Mouse (Mus musculus) stomach, postnatal 0 days (tissue): ENCODE measurements at regions not wholly inside any gene's neighbourhood (a gene's known extent, or its start where the extent isn't known, plus 50 kb on each side); places are given as distances from the start of the nearest gene placed in this dataset.
A peak's percentile ranks its signal among the peaks of the same experiment; 100 is the strongest.

ENCODE experiments used
- ATAC-seq: fragments of 200-750 bp; cut with Nextera tagmentation; 2 replicates; pipeline ENCODE4 v1.8.0; 2017; ENCODE audit not compliant: low FRiP score, low TSS enrichment
- DNase-seq: peaks from one replicate; pipeline ENCODE4 v3.0.0-alpha.2; 2016; ENCODE audit warnings: low spot score
- H3K27ac ChIP-seq: fragments of 300-500 bp; sonication (generic); replicated peaks from 2 replicates; pipeline ENCODE4 v1.5.1; 2014; ENCODE audit warnings: mild to moderate bottlenecking, control low read depth
- H3K27me3 ChIP-seq: fragments of 300-500 bp; sonication (generic); 2 replicates; pipeline ENCODE4 v1.6.1; 2014; ENCODE audit warnings: low read length; ENCODE audit not compliant: control insufficient read depth, insufficient read depth
- H3K36me3 ChIP-seq: fragments of 300-500 bp; sonication (generic); 2 replicates; pipeline ENCODE4 v1.6.1; 2014; ENCODE audit warnings: low read length, mixed read lengths; ENCODE audit not compliant: control insufficient read depth, insufficient read depth
- H3K4me1 ChIP-seq: fragments of 300-500 bp; sonication (generic); replicated peaks from 2 replicates; pipeline ENCODE4 v1.6.1; 2014; ENCODE audit warnings: antibody characterized with exemption; ENCODE audit not compliant: control insufficient read depth, insufficient read depth
- H3K4me2 ChIP-seq: fragments of 300-500 bp; sonication (generic); replicated peaks from 2 replicates; pipeline ENCODE4 v1.6.1; 2014; ENCODE audit warnings: low read depth, mild to moderate bottlenecking, control low read depth, moderate library complexity
- H3K4me3 ChIP-seq: fragments of 300-500 bp; sonication (generic); 2 replicates; pipeline ENCODE4 v1.5.1; 2014; ENCODE audit warnings: low read depth, low read length, control low read depth
- H3K9ac ChIP-seq: fragments of 300-500 bp; sonication (generic); 2 replicates; pipeline ENCODE4 v1.6.1; 2014; ENCODE audit warnings: mild to moderate bottlenecking, low read length, control low read depth, mixed read lengths
- H3K9me3 ChIP-seq: fragments of 300-500 bp; sonication (generic); 2 replicates; pipeline ENCODE4 v1.6.1; 2016; ENCODE audit warnings: low read length; ENCODE audit not compliant: control insufficient read depth
- CTCF ChIP-seq: IDR thresholded peaks from 2 replicates; pipeline ENCODE4 v1.5.1; 2016; ENCODE audit warnings: antibody characterized with exemption, low read depth, mild to moderate bottlenecking, moderate library complexity
- EP300 ChIP-seq: optimal IDR thresholded peaks from 2 replicates; pipeline ENCODE3; 2016; ENCODE audit warnings: antibody characterized with exemption
- WGBS: fragments of 180-500 bp; shearing (Covaris S2); extraction: QIAGEN DNeasy Blood & Tissue Kit; methylation state at CpG from one replicate; pipeline ENCODE4 v1.1.7; 2014; 5-methylcytosine and 5-hydroxymethylcytosine counted together

DNA sequence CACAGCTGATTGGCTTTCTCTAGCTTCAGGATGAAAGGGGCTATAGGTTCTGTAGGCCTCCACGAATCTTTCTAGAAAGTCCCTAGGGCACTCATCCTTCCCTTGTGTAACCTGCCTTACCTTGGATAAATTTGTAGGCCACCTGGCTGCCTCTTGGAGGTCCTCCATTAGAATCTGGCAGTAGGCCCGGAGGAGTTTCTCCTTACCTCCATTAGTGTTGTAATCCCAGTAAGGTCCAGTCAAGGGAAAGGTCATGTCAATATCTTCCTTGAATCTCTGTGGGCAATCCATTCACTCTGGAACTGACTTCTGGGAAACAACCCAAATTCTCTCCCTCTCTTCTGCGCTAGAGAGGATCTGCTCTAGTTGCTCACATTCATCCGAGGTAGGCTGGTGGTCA is 616.1 kb upstream of the Arrdc3 start:
- no peak overlapping the region for H3K4me2 ChIP-seq
- WGBS, result 85% methylated on average over 4 of the region's 4 CpGs
- TF ChIP-seq CTCF (no peak), EP300 (no peak)

DNA sequence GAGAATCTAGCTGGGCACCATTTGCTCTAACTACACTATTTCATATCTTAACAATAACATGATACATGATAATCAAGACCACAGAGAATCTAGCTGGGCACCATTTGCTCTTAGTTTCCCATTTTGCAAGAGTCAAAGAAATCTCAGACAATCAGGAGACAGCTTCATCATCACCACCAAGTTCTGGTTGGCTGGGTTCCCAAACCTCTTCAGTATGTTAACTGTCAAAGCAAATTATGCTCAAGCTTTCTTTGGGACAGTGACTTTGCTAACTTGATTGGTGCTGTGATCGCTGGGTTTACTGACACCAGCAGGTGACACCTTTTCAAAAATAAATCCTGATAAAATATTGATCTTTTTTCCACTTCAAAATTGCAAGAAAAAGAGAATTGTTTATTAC is 609.2 kb upstream of the Arrdc3 start:
- no peak overlapping the region for H3K4me2 ChIP-seq
- no peak overlapping the region for H3K27ac ChIP-seq
- H3K9me3 ChIP-seq, result no peaks in the 10 kb centered on the region
- DNase-seq, result no peak
- H3K4me3 ChIP-seq, result no peak overlapping the region
- 81% methylated on average over 1 of the region's 1 CpGs for WGBS
- TF ChIP-seq EP300 (no peak), CTCF (no peak)
- H3K27me3 ChIP-seq, result no peaks in the 10 kb centered on the region
- no peaks in the 10 kb centered on the region for H3K4me1 ChIP-seq
- no peak overlapping the region for H3K9ac ChIP-seq
- H3K36me3 ChIP-seq, result no peaks in the 10 kb centered on the region
- no peak for ATAC-seq

More for the DNA sequence above, 616.1 kb upstream of the Arrdc3 start:
- no peak overlapping the region for H3K4me3 ChIP-seq
- no peaks in the 10 kb centered on the region for H3K36me3 ChIP-seq
- DNase-seq, result no peak
- H3K27me3 ChIP-seq, result no peaks in the 10 kb centered on the region
- no peak overlapping the region for H3K9ac ChIP-seq
- H3K27ac ChIP-seq, result no peak overlapping the region
- no peak for ATAC-seq
- no peaks in the 10 kb centered on the region for H3K9me3 ChIP-seq
- H3K4me1 ChIP-seq, result no peaks in the 10 kb centered on the region

DNA sequence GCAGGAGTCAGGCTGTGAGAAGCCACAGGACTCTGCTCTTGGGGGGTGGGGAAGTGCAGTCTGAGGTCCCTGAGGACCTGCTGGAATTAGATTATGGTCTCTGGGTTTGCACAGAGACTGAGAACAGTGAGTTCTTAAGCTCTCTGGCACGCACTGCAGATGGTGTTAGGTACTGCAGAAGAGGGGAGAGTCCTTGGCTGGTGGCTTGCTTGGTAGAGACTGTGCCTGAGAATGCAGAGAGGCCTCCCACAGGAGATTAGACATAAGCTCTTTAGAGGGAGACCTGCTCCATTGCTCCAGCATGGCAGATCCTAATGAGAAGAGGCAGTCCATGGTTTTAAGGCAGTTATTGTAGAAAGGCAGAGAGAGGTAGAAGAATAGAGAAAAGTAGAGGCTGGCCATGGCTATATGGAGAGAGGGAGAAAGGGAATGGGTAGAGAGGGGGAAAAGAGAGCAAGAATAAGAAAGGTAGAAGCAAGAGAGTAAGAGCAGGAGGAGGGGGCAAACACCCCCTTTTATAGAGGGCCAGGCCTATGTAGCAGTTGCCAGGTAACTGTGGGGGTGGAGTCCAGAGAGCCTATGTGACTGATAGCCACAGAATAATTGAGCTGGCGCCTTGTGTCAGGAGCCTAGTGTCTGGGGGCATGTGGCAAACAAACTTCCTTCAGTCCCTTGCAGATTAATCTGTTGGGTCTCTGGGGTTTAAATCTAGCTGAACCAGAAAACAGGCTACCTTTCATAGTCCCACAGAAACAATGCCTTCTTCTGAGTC is 591.3 kb upstream of the Arrdc3 start:
- DNase-seq, result no peak
- 42% methylated on average over 2 of the region's 2 CpGs for WGBS
- no peaks in the 10 kb centered on the region for H3K27me3 ChIP-seq
- TF ChIP-seq CTCF (no peak), EP300 (no peak)
- H3K4me2 ChIP-seq, result no peak overlapping the region
- H3K9me3 ChIP-seq, result no peaks in the 10 kb centered on the region
- no peak for ATAC-seq
- H3K36me3 ChIP-seq, result no peaks in the 10 kb centered on the region
- H3K9ac ChIP-seq, result no peak overlapping the region
- no peaks in the 10 kb centered on the region for H3K4me1 ChIP-seq
- H3K27ac ChIP-seq, result no peak overlapping the region
- no peak overlapping the region for H3K4me3 ChIP-seq

DNA sequence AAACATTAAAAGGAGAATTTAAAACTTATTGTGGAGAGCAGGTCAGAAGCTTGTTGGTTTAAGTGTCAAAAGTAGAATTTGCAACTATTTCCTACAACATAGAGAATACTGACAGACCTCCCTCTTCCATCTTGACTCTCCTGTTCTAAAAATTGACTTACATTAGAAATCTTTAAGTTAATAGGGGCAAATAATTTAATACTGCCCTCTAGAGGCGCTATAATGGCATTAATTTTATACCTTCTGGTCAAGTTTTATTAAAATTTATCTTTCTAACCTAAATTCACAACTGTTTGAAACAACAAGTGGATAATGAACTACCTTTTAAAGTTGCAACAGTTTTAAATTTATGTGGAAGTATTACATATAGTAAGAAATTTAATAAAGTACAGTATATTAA is 587.5 kb upstream of the Arrdc3 start:
- H3K4me1 ChIP-seq, result no peaks in the 10 kb centered on the region
- H3K4me3 ChIP-seq, result no peak overlapping the region
- H3K27me3 ChIP-seq, result no peaks in the 10 kb centered on the region
- no peak for DNase-seq
- no peak for TF ChIP-seq EP300
- peak; percentile 38 for TF ChIP-seq CTCF
- no peak overlapping the region for H3K4me2 ChIP-seq
- H3K27ac ChIP-seq, result no peak overlapping the region
- no peak for ATAC-seq
- H3K9me3 ChIP-seq, result no peaks in the 10 kb centered on the region
- no peaks in the 10 kb centered on the region for H3K36me3 ChIP-seq
- no peak overlapping the region for H3K9ac ChIP-seq
- 8% methylated on average over 1 of the region's 1 CpGs for WGBS

DNA sequence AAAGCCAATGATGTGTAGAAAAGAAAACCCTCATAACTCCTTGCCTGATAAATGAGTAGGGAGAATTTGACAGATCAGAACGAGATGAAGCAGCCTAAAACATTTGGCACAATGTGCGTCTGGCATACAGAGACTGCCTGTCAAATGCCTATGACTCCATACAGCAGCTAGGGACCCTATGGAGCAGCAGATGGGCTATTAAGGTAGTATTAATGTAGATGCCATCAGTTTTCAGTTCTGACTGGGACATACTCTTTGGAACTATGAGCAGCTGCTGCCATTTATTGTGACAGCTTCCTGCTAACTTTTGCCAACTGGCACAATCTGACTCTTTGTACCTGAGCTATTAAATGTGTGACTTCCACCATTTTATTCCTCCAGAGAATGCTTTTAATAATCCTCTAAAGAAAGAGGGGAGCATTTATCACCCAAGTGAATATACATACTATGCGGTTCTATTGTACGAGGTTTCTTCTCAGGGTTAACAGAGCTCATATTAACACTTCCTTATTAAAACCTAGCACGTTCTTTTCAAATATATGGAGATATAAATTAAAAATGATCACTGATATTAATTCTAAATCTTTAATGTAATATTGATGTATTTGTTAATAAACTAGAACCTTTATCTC is 549.0 kb upstream of the Arrdc3 start:
- H3K27me3 ChIP-seq, result no peaks in the 10 kb centered on the region
- no peak for ATAC-seq
- no peak for DNase-seq
- 61% methylated on average over 5 of the region's 5 CpGs for WGBS
- no peak overlapping the region for H3K4me3 ChIP-seq
- no peak overlapping the region for H3K4me2 ChIP-seq
- no peaks in the 10 kb centered on the region for H3K9me3 ChIP-seq
- H3K27ac ChIP-seq, result no peak overlapping the region
- TF ChIP-seq CTCF (no peak), EP300 (no peak)
- no peak overlapping the region for H3K9ac ChIP-seq
- H3K36me3 ChIP-seq, result no peaks in the 10 kb centered on the region
- no peaks in the 10 kb centered on the region for H3K4me1 ChIP-seq
